Mouse (Mus musculus) liver, embryonic 12.5 days (tissue): ENCODE measurements around the gene Sptssa. TPM values are rescaled to one million over a fixed set of nuclear protein-coding genes. Genes with fewer than 3 reads are reported as not detected.
A peak's percentile ranks its signal among the peaks of the same experiment; 100 is the strongest.

Experiments
- ATAC-seq: fragments of 200-750 bp; cut with Nextera tagmentation; 2 replicates; pipeline ENCODE4 v1.8.0; 2017; ENCODE audit warnings: moderate number of reproducible peaks, mild to moderate bottlenecking, moderate library complexity
- H3K27ac ChIP-seq: fragments of 300-500 bp; sonication (generic); 2 replicates; pipeline ENCODE4 v1.5.1; 2016; ENCODE audit warnings: mild to moderate bottlenecking
- H3K27me3 ChIP-seq: fragments of 300-500 bp; sonication (generic); replicated peaks from 2 replicates; pipeline ENCODE4 v1.6.1; 2016; ENCODE audit warnings: mild to moderate bottlenecking, moderate library complexity
- H3K36me3 ChIP-seq: fragments of 300-500 bp; sonication (generic); 2 replicates; pipeline ENCODE4 v1.6.1; 2016; ENCODE audit warnings: mild to moderate bottlenecking, moderate library complexity
- H3K4me1 ChIP-seq: fragments of 300-500 bp; sonication (generic); 2 replicates; pipeline ENCODE4 v1.6.1; 2016
- H3K4me2 ChIP-seq: fragments of 300-500 bp; sonication (generic); 2 replicates; pipeline ENCODE4 v1.6.1; 2016; ENCODE audit warnings: mild to moderate bottlenecking, moderate library complexity
- H3K4me3 ChIP-seq: fragments of 300-500 bp; sonication (generic); 2 replicates; pipeline ENCODE4 v1.5.1; 2016; ENCODE audit warnings: mild to moderate bottlenecking, moderate library complexity
- H3K9ac ChIP-seq: fragments of 300-500 bp; sonication (generic); 2 replicates; pipeline ENCODE4 v1.6.1; 2016; ENCODE audit warnings: mild to moderate bottlenecking, moderate library complexity
- H3K9me3 ChIP-seq: fragments of 300-500 bp; sonication (generic); replicated peaks from 2 replicates; pipeline ENCODE4 v1.6.1; 2016; ENCODE audit warnings: mild to moderate bottlenecking, moderate library complexity
- WGBS: fragments of 180-500 bp; shearing (Covaris S2); methylation state at CpG from one replicate; pipeline ENCODE4 v1.1.7; 2016; ENCODE audit not compliant: insufficient replicate concordance; 5-methylcytosine and 5-hydroxymethylcytosine counted together
- polyA plus RNA-seq: library from polyadenylated mRNA; unstranded; fragments of >200 nt; fragmentation: Nextera tagmentation; extraction: Ambion mirVana; gene quantifications from 2 replicates; pipeline ENCODE4 v1.2.1, GENCODE M21; 2016

The Sptssa gene
- polyA plus RNA-seq, 1 experiment from 2014 or later, result 58.8 TPM

- peak overlapping the region; percentile 28 for H3K4me2 ChIP-seq
- no peaks in the 10 kb centered on the region for H3K27me3 ChIP-seq
- H3K9ac ChIP-seq, result no peak overlapping the region
- no peak overlapping the region for H3K4me3 ChIP-seq
- no peak for ATAC-seq
- peaks cover 45% of the 10 kb centered on the region for H3K4me1 ChIP-seq
- peaks cover 27% of the 10 kb centered on the region for H3K36me3 ChIP-seq
- WGBS, result 54% methylated on average over 12 of the region's 12 CpGs
- no peaks in the 10 kb centered on the region for H3K9me3 ChIP-seq
- H3K27ac ChIP-seq, result no peak overlapping the region
These were observed 4.0 kb downstream of the Sptssa start for GRCm38 (mm10) chr12:54652346-54652745.

- peaks cover 40% of the 10 kb centered on the region for H3K4me1 ChIP-seq
- no peak overlapping the region for H3K9ac ChIP-seq
- H3K36me3 ChIP-seq, result peaks cover 33% of the 10 kb centered on the region
- 46% methylated on average over 8 of the region's 8 CpGs for WGBS
- no peaks in the 10 kb centered on the region for H3K9me3 ChIP-seq
- no peak for ATAC-seq
- no peaks in the 10 kb centered on the region for H3K27me3 ChIP-seq
- H3K4me2 ChIP-seq, result peak overlapping the region; percentile 28
- H3K4me3 ChIP-seq, result no peak overlapping the region
- no peak overlapping the region for H3K27ac ChIP-seq
These were observed 4.6 kb downstream of the Sptssa start for GRCm38 (mm10) chr12:54651820-54652219.

- Histone ChIP-seq H3K9me3 (no peaks in the 10 kb centered on the region), H3K4me1 (peaks cover 37% of the 10 kb centered on the region), H3K27me3 (no peaks in the 10 kb centered on the region), H3K4me3 (no peak overlapping the region), H3K27ac (no peak overlapping the region), H3K9ac (no peak overlapping the region), H3K4me2 (no peak overlapping the region), H3K36me3 (peaks cover 39% of the 10 kb centered on the region)
- ATAC-seq, result no peak
- 63% methylated on average over 1 of the region's 1 CpGs for WGBS
These were observed 5.2 kb downstream of the Sptssa start for GRCm38 (mm10) chr12:54651158-54651557.

DNA sequence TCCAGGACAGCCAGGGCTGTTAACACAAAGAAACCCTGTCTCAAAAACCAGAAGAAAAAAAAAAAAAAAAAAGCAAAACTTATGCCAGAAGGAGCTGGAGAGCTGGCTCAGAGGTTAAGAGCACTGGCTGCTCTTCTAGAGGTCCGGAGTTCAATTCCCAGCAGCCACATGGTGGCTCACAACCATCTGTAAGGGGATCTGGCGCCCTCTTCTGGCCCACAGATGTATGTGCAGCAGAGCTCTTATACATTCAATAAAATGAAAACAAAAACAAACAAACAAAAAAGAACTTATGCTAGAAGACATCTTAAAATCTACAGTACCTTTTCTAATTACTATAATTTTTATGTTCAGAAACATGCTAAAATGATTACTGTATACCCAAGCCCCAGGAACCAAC lies 11.4 kb downstream of the Sptssa start:
- no peak overlapping the region for H3K4me3 ChIP-seq
- no peak overlapping the region for H3K27ac ChIP-seq
- peaks cover 32% of the 10 kb centered on the region for H3K36me3 ChIP-seq
- 65% methylated on average over 2 of the region's 2 CpGs for WGBS
- H3K4me2 ChIP-seq, result no peak overlapping the region
- H3K9ac ChIP-seq, result no peak overlapping the region
- H3K9me3 ChIP-seq, result no peaks in the 10 kb centered on the region
- no peaks in the 10 kb centered on the region for H3K27me3 ChIP-seq
- no peaks in the 10 kb centered on the region; the same call in 1 of the 2 replicates for H3K4me1 ChIP-seq
- no peak for ATAC-seq

DNA sequence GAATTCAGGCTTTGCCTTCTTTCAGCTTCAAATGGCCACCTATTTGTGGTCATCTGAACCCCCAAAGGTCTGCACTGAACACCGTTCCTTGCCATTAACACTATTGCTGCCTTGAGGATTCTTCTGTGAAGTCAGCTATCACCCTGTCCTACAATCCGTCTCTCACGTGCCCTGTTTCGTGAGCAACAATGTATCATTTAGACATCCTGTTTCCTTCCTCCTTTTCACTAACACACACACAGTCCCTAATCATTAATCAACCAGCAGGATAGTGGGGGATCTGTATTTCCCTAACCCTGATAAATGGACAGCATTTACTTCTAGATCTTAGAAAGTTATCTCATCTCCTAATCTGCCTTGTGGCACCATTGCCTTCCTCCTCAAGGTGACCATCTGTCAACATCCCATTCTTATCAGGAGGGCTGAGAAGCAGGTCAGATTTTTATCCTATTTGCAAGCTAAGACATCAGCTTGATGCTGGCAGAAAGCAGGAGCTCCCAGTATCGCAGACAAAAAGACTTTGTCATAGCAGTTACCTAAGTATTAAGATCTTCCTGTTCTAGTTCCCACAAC lies 13.0 kb downstream of the Sptssa start:
- Histone ChIP-seq H3K4me1 (no peaks in the 10 kb centered on the region; the same call in 1 of the 2 replicates), H3K27ac (no peak overlapping the region), H3K36me3 (peaks cover 22% of the 10 kb centered on the region), H3K4me3 (no peak overlapping the region), H3K9me3 (no peaks in the 10 kb centered on the region), H3K27me3 (no peaks in the 10 kb centered on the region), H3K4me2 (no peak overlapping the region), H3K9ac (no peak overlapping the region)
- 16% methylated on average over 5 of the region's 5 CpGs for WGBS
- no peak for ATAC-seq

- H3K4me2 ChIP-seq, result no peak overlapping the region
- WGBS, result 85% methylated on average over 4 of the region's 4 CpGs
- peaks cover 3% of the 10 kb centered on the region for H3K36me3 ChIP-seq
- ATAC-seq, result no peak
- H3K4me1 ChIP-seq, result no peaks in the 10 kb centered on the region; the same call in 1 of the 2 replicates
- H3K27me3 ChIP-seq, result no peaks in the 10 kb centered on the region
- H3K9me3 ChIP-seq, result no peaks in the 10 kb centered on the region
- no peak overlapping the region for H3K4me3 ChIP-seq
- H3K9ac ChIP-seq, result no peak overlapping the region
- no peak overlapping the region for H3K27ac ChIP-seq
These were observed 15.0 kb downstream of the Sptssa start for GRCm38 (mm10) chr12:54641374-54641773.

DNA sequence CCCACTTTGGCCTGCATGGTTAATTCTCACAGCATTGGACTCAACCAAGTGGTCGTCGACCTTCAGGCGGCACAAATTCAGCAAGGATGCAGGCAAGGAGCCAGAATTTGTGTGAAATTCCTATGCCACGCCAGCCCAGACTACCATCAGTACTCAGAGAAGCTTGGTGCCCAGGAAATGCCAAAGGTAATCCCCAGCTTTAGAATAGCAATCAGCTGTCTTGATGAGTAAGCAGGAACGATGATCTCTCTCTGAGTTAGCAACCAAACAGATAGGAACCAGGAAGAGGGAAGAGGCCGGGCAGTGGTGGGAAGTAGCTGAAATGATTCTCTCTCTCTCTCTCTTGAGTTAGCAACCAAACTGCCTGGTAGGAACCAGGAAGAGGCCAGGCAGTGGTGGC lies 16.1 kb downstream of the Sptssa start:
- no peaks in the 10 kb centered on the region; the same call in 1 of the 2 replicates for H3K4me1 ChIP-seq
- no peak overlapping the region for H3K9ac ChIP-seq
- H3K4me2 ChIP-seq, result no peak overlapping the region
- H3K36me3 ChIP-seq, result no peaks in the 10 kb centered on the region
- H3K4me3 ChIP-seq, result no peak overlapping the region
- no peak overlapping the region for H3K27ac ChIP-seq
- no peak for ATAC-seq
- no peaks in the 10 kb centered on the region for H3K9me3 ChIP-seq
- 71% methylated on average over 6 of the region's 6 CpGs for WGBS
- H3K27me3 ChIP-seq, result no peaks in the 10 kb centered on the region

GRCm38 (mm10) chr12:54637033-54637432 lies 19.3 kb downstream of the Sptssa start:
- Histone ChIP-seq H3K4me3 (no peak overlapping the region), H3K36me3 (no peaks in the 10 kb centered on the region), H3K9ac (no peak overlapping the region), H3K27ac (no peak overlapping the region), H3K9me3 (no peaks in the 10 kb centered on the region), H3K27me3 (no peaks in the 10 kb centered on the region), H3K4me2 (no peak overlapping the region), H3K4me1 (no peaks in the 10 kb centered on the region)
- ATAC-seq, result no peak
- 66% methylated on average over 1 of the region's 1 CpGs for WGBS

GRCm38 (mm10) chr12:54632141-54632540 lies 24.2 kb downstream of the Sptssa start:
- Histone ChIP-seq H3K4me1 (no peaks in the 10 kb centered on the region), H3K27me3 (no peaks in the 10 kb centered on the region), H3K9ac (no peak overlapping the region), H3K27ac (no peak overlapping the region), H3K4me2 (no peak overlapping the region), H3K4me3 (no peak overlapping the region), H3K9me3 (no peaks in the 10 kb centered on the region), H3K36me3 (no peaks in the 10 kb centered on the region)
- WGBS, result 63% methylated on average over 2 of the region's 2 CpGs
- no peak for ATAC-seq

- no peak for ATAC-seq
- Histone ChIP-seq H3K4me2 (no peak overlapping the region), H3K27me3 (no peaks in the 10 kb centered on the region), H3K4me1 (no peaks in the 10 kb centered on the region), H3K4me3 (no peak overlapping the region), H3K9me3 (no peaks in the 10 kb centered on the region), H3K9ac (no peak overlapping the region), H3K27ac (no peak overlapping the region), H3K36me3 (no peaks in the 10 kb centered on the region)
- WGBS, result 56% methylated on average over 2 of the region's 2 CpGs
These were observed 34.4 kb downstream of the Sptssa start for GRCm38 (mm10) chr12:54621942-54622341.

- no peak overlapping the region for H3K9ac ChIP-seq
- no peak for ATAC-seq
- H3K27ac ChIP-seq, result no peak overlapping the region
- H3K36me3 ChIP-seq, result no peaks in the 10 kb centered on the region
- WGBS, result 79% methylated on average over 13 of the region's 13 CpGs
- H3K4me3 ChIP-seq, result no peak overlapping the region
- no peak overlapping the region for H3K4me2 ChIP-seq
- no peaks in the 10 kb centered on the region for H3K27me3 ChIP-seq
- no peaks in the 10 kb centered on the region for H3K4me1 ChIP-seq
- H3K9me3 ChIP-seq, result no peaks in the 10 kb centered on the region
These were observed 36.2 kb downstream of the Sptssa start for GRCm38 (mm10) chr12:54620042-54620705.

DNA sequence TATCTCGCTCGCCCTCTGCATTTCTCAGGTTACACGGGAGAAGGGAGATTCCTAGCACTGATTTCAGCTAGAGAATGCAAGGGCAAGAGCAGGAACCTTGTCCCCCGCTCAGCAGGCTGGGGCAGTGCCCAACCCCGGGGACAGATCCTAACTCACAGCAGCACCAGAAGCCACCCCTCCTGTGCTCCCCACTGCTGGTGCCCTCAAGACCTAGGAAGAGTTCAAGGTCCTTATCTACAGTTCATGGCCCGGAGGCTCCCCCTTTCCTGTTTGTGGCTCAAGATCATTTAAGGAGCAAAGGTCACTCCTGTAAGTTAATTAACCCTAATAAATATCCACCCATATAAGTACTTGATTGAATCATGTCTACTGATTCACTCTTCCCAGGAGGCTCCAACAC lies 47.4 kb downstream of the Sptssa start:
- Histone ChIP-seq H3K27ac (no peak overlapping the region), H3K4me2 (no peak overlapping the region), H3K27me3 (no peaks in the 10 kb centered on the region), H3K9me3 (no peaks in the 10 kb centered on the region), H3K36me3 (no peaks in the 10 kb centered on the region), H3K4me3 (no peak overlapping the region), H3K9ac (no peak overlapping the region), H3K4me1 (no peaks in the 10 kb centered on the region)
- WGBS, result 55% methylated on average over 6 of the region's 6 CpGs
- ATAC-seq, result no peak

DNA sequence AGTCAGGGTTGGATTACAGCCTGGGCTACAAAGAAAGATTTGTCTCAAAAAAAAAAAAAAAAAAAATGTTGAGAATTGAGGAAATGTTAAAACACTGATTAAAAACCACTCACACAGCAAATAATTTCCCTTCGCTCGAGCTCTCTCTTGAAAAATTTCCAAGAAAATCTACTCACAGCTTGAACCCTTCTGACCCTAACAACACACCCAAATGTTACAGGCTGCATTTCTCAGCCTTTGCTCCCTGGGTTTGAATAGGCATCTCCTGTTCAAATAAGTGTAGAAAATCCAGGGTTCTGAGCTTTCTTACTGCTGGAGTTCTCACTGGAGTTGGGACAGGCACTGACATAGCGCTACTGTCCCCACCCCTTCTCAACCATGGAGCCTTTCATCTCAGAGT lies 51.2 kb downstream of the Sptssa start:
- H3K9ac ChIP-seq, result no peak overlapping the region
- WGBS, result 74% methylated on average over 3 of the region's 3 CpGs
- no peaks in the 10 kb centered on the region for H3K36me3 ChIP-seq
- H3K27ac ChIP-seq, result no peak overlapping the region
- no peaks in the 10 kb centered on the region for H3K27me3 ChIP-seq
- no peak overlapping the region for H3K4me2 ChIP-seq
- no peak for ATAC-seq
- no peaks in the 10 kb centered on the region for H3K4me1 ChIP-seq
- H3K9me3 ChIP-seq, result peaks cover 15% of the 10 kb centered on the region
- H3K4me3 ChIP-seq, result no peak overlapping the region
